Mouse (Mus musculus): ENCODE measurements around the gene Klhl10.

GRCm38 (mm10) chr11:100442625-100443024, 908 bp downstream of the Klhl10 start:
- TF ChIP-seq EP300 (IDR thresholded peaks at IDR 0.05) (no peak), CTCF (IDR thresholded peaks at IDR 0.05) (no peak)
